Mouse (Mus musculus): ENCODE data around the gene Klhdc7b.

- TF ChIP-seq CTCF (IDR thresholded peaks at IDR 0.05; ENCODE audit: control insufficient read depth, insufficient read depth, insufficient replicate concordance, low read depth, low read length) (no peak), POLR2A (IDR thresholded peaks at IDR 0.05; ENCODE audit: control insufficient read depth, low read depth, low read length) (no peak)
These were observed 25.9 kb upstream of the Klhdc7b start for GRCm38 (mm10) chr15:89358784-89359183.

All from testis, adult 2 months (tissue).